Mouse (Mus musculus): ENCODE data around the gene Ttbk1. TPM values are rescaled to one million over a fixed set of nuclear protein-coding genes. Genes with fewer than 3 reads are reported as not detected.
"Not testable (repeated sequence)": the region's sequence is repeated elsewhere in the genome, so short reads cannot be mapped to it uniquely, and the experiment has no call there.

The Ttbk1 gene
- polyA plus RNA-seq, 1 experiment from 2014 or later = 4.7 TPM

- Histone ChIP-seq H3K4me2 (ENCODE audit: low read length) (no peak overlapping the region), H3K9ac (ENCODE audit: low read depth, low read length) (no peak overlapping the region), H3K9me3 (replicated peaks; ENCODE audit: control insufficient read depth, low read length, poor library complexity, severe bottlenecking) (no peaks in the 10 kb centered on the region), H3K4me3 (ENCODE audit: low read depth, low read length) (no peak overlapping the region), H3K27me3 (ENCODE audit: control insufficient read depth, insufficient read depth, low read depth, low read length) (no peaks in the 10 kb centered on the region), H3K4me1 (ENCODE audit: control insufficient read depth, insufficient read depth, low read length) (no peaks in the 10 kb centered on the region), H3K27ac (ENCODE audit: low read length) (no peak overlapping the region), H3K36me3 (ENCODE audit: control insufficient read depth, insufficient read depth, low read length) (peaks cover 7% of the 10 kb centered on the region)
- WGBS = 48% methylated on average over 11 of the region's 11 CpGs
- peak; percentile 37; the same call in 1 of the 2 replicates for ATAC-seq
These were observed 23.7 kb upstream of the Ttbk1 start for GRCm38 (mm10) chr17:46511059-46511710.

- H3K4me2 ChIP-seq (ENCODE audit: low read length) = no peak overlapping the region
- no peak overlapping the region for H3K27ac ChIP-seq (ENCODE audit: low read length)
- no peaks in the 10 kb centered on the region for H3K9me3 ChIP-seq (replicated peaks; ENCODE audit: control insufficient read depth, low read length, poor library complexity, severe bottlenecking)
- no peaks in the 10 kb centered on the region for H3K27me3 ChIP-seq (ENCODE audit: control insufficient read depth, insufficient read depth, low read depth, low read length)
- H3K9ac ChIP-seq (ENCODE audit: low read depth, low read length) = no peak overlapping the region
- no peak for ATAC-seq
- H3K36me3 ChIP-seq (ENCODE audit: control insufficient read depth, insufficient read depth, low read length) = peaks cover 11% of the 10 kb centered on the region
- H3K4me3 ChIP-seq (ENCODE audit: low read depth, low read length) = no peak overlapping the region
- WGBS = 97% methylated on average over 3 of the region's 3 CpGs
- H3K4me1 ChIP-seq (ENCODE audit: control insufficient read depth, insufficient read depth, low read length) = no peaks in the 10 kb centered on the region
These were observed 18.1 kb upstream of the Ttbk1 start for GRCm38 (mm10) chr17:46505617-46506016.

GRCm38 (mm10) chr17:46503847-46504638 is 16.6 kb upstream of the Ttbk1 start:
- no peaks in the 10 kb centered on the region for H3K9me3 ChIP-seq (replicated peaks; ENCODE audit: control insufficient read depth, low read length, poor library complexity, severe bottlenecking)
- H3K27me3 ChIP-seq (ENCODE audit: control insufficient read depth, insufficient read depth, low read depth, low read length) = no peaks in the 10 kb centered on the region
- H3K4me2 ChIP-seq (ENCODE audit: low read length) = no peak overlapping the region
- H3K36me3 ChIP-seq (ENCODE audit: control insufficient read depth, insufficient read depth, low read length) = peaks cover 8% of the 10 kb centered on the region
- H3K9ac ChIP-seq (ENCODE audit: low read depth, low read length) = no peak overlapping the region
- no peak overlapping the region for H3K4me3 ChIP-seq (ENCODE audit: low read depth, low read length)
- no peaks in the 10 kb centered on the region for H3K4me1 ChIP-seq (ENCODE audit: control insufficient read depth, insufficient read depth, low read length)
- H3K27ac ChIP-seq (ENCODE audit: low read length) = no peak overlapping the region
- WGBS = 81% methylated on average over 14 of the region's 14 CpGs
- ATAC-seq = no peak

- Histone ChIP-seq H3K4me3 (ENCODE audit: low read depth, low read length) (no peak overlapping the region), H3K9ac (ENCODE audit: low read depth, low read length) (no peak overlapping the region), H3K27me3 (ENCODE audit: control insufficient read depth, insufficient read depth, low read depth, low read length) (no peaks in the 10 kb centered on the region), H3K9me3 (replicated peaks; ENCODE audit: control insufficient read depth, low read length, poor library complexity, severe bottlenecking) (no peaks in the 10 kb centered on the region), H3K4me2 (ENCODE audit: low read length) (no peak overlapping the region), H3K36me3 (ENCODE audit: control insufficient read depth, insufficient read depth, low read length) (peaks cover 8% of the 10 kb centered on the region), H3K4me1 (ENCODE audit: control insufficient read depth, insufficient read depth, low read length) (no peaks in the 10 kb centered on the region), H3K27ac (ENCODE audit: low read length) (no peak overlapping the region)
- no peak for ATAC-seq
- 90% methylated on average over 2 of the region's 2 CpGs for WGBS
These were observed 15.3 kb upstream of the Ttbk1 start for GRCm38 (mm10) chr17:46502775-46503174.

GRCm38 (mm10) chr17:46497956-46498355 is 10.5 kb upstream of the Ttbk1 start:
- Histone ChIP-seq H3K4me1 (ENCODE audit: control insufficient read depth, insufficient read depth, low read length) (no peaks in the 10 kb centered on the region), H3K9me3 (replicated peaks; ENCODE audit: control insufficient read depth, low read length, poor library complexity, severe bottlenecking) (no peaks in the 10 kb centered on the region), H3K9ac (ENCODE audit: low read depth, low read length) (no peak overlapping the region), H3K27me3 (ENCODE audit: control insufficient read depth, insufficient read depth, low read depth, low read length) (no peaks in the 10 kb centered on the region; the same call in 1 of the 2 replicates), H3K4me3 (ENCODE audit: low read depth, low read length) (no peak overlapping the region), H3K27ac (ENCODE audit: low read length) (no peak overlapping the region), H3K36me3 (ENCODE audit: control insufficient read depth, insufficient read depth, low read length) (peaks cover 2% of the 10 kb centered on the region), H3K4me2 (ENCODE audit: low read length) (no peak overlapping the region)
- no peak for ATAC-seq
- WGBS = 55% methylated on average over 8 of the region's 8 CpGs

GRCm38 (mm10) chr17:46496623-46497434 is 9.4 kb upstream of the Ttbk1 start, which contains the start of gene Dnph1:
TSS of gene Dnph1 (plus strand) at chr17:46496711.
- ATAC-seq = peak; percentile 96
- Histone ChIP-seq H3K27ac (ENCODE audit: low read length) (no peak within 1 kb of the TSS), H3K27me3 (ENCODE audit: control insufficient read depth, insufficient read depth, low read depth, low read length) (no peaks in the 10 kb centered on the region; the same call in 1 of the 2 replicates), H3K9me3 (replicated peaks; ENCODE audit: control insufficient read depth, low read length, poor library complexity, severe bottlenecking) (no peaks in the 10 kb centered on the region), H3K4me3 (ENCODE audit: low read depth, low read length) (peak within 1 kb of the TSS; percentile 61), H3K36me3 (ENCODE audit: control insufficient read depth, insufficient read depth, low read length) (no peaks in the 10 kb centered on the region; the same call in 1 of the 2 replicates), H3K4me2 (ENCODE audit: low read length) (peak within 1 kb of the TSS; percentile 91), H3K4me1 (ENCODE audit: control insufficient read depth, insufficient read depth, low read length) (no peaks in the 10 kb centered on the region), H3K9ac (ENCODE audit: low read depth, low read length) (peak within 1 kb of the TSS; percentile 72)
- under 1% methylated on average over 44 of the region's 44 CpGs for WGBS

- not testable (repeated sequence) for H3K27me3 ChIP-seq (ENCODE audit: control insufficient read depth, insufficient read depth, low read depth, low read length); H3K9ac ChIP-seq (ENCODE audit: low read depth, low read length); H3K4me3 ChIP-seq (ENCODE audit: low read depth, low read length); H3K4me2 ChIP-seq (ENCODE audit: low read length); H3K9me3 ChIP-seq (replicated peaks; ENCODE audit: control insufficient read depth, low read length, poor library complexity, severe bottlenecking); H3K36me3 ChIP-seq (ENCODE audit: control insufficient read depth, insufficient read depth, low read length); H3K27ac ChIP-seq (ENCODE audit: low read length); H3K4me1 ChIP-seq (ENCODE audit: control insufficient read depth, insufficient read depth, low read length)
- peak; percentile 26; the same call in 1 of the 2 replicates for ATAC-seq
These were observed 8.6 kb upstream of the Ttbk1 start for GRCm38 (mm10) chr17:46496081-46496480.

- Histone ChIP-seq H3K9ac (ENCODE audit: low read depth, low read length) (no peak overlapping the region), H3K4me3 (ENCODE audit: low read depth, low read length) (no peak overlapping the region), H3K27ac (ENCODE audit: low read length) (no peak overlapping the region), H3K9me3 (replicated peaks; ENCODE audit: control insufficient read depth, low read length, poor library complexity, severe bottlenecking) (no peaks in the 10 kb centered on the region), H3K27me3 (ENCODE audit: control insufficient read depth, insufficient read depth, low read depth, low read length) (no peaks in the 10 kb centered on the region; the same call in 1 of the 2 replicates), H3K4me1 (ENCODE audit: control insufficient read depth, insufficient read depth, low read length) (no peaks in the 10 kb centered on the region), H3K4me2 (ENCODE audit: low read length) (no peak overlapping the region), H3K36me3 (ENCODE audit: control insufficient read depth, insufficient read depth, low read length) (no peaks in the 10 kb centered on the region; the same call in 1 of the 2 replicates)
- WGBS = 88% methylated on average over 5 of the region's 5 CpGs
- ATAC-seq = 0 out of 2 replicates have a peak, but pooled peaks have one; percentile 25
These were observed 8.0 kb upstream of the Ttbk1 start for GRCm38 (mm10) chr17:46495486-46495885.

All from midbrain, embryonic 16.5 days (tissue).